Mouse (Mus musculus): ENCODE results near the gene Ccndbp1. TPM values are rescaled to one million over a fixed set of nuclear protein-coding genes. Genes with fewer than 3 reads are reported as not detected.

Gene Ccndbp1
- polyA plus RNA-seq, 1 experiment = 21.1 TPM

DNA sequence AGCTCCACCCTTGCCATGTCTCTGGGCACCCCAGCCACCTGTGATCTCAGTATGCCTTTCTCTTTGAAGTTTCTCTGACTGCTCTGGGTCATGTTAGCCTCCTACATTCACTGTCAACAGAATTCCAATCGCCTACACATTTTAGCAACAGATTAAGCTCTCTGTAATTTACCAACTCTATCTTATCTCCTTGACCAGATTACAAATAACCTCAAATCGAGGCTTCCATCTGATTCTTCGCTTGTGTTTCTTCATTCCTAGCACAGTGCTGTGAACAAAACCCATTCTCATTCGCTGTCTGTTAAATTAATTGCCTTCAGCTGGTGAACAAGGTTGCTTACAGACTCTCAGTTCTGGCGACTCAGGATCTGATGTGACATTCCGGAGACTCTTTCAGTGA is 49.8 kb downstream of the Ccndbp1 start:
- no peaks in the 10 kb centered on the region for H3K79me2 ChIP-seq (ENCODE audit: control insufficient read depth, insufficient read depth)
- H3K79me3 ChIP-seq (ENCODE audit: low read depth) = no peaks in the 10 kb centered on the region
- peaks cover 4% of the 10 kb centered on the region for H3K27me3 ChIP-seq (ENCODE audit: control insufficient read depth, insufficient read depth, insufficient read length)
- H3ac ChIP-seq (ENCODE audit: control insufficient read depth, insufficient read length, low read depth) = no peak overlapping the region
- no peak overlapping the region for H3K4me3 ChIP-seq (ENCODE audit: insufficient read depth, poor library complexity, severe bottlenecking)
- TF ChIP-seq FOSL1 (IDR thresholded peaks at IDR 0.05; ENCODE audit: insufficient read depth, low read length, poor library complexity, severe bottlenecking) = no peak
- TF ChIP-seq MAX (IDR thresholded peaks at IDR 0.05) = no peak
- TF ChIP-seq CEBPB (IDR thresholded peaks at IDR 0.05; ENCODE audit: low read depth) = no peak
- TF ChIP-seq USF1 (IDR thresholded peaks at IDR 0.05; ENCODE audit: low read depth) = no peak
- TF ChIP-seq MYOD1 (IDR thresholded peaks at IDR 0.05; ENCODE audit: control insufficient read depth, insufficient read length, low read depth) = no peak
- TF ChIP-seq CTCF (IDR thresholded peaks at IDR 0.05; ENCODE audit: control insufficient read depth, insufficient read depth, insufficient read length) = no peak
- no peak for TF ChIP-seq MYOG (IDR thresholded peaks at IDR 0.05; ENCODE audit: control insufficient read depth, extremely low read depth, insufficient read length)
- no peaks in the 10 kb centered on the region for H3K36me3 ChIP-seq (ENCODE audit: control insufficient read depth, insufficient read depth)

DNA sequence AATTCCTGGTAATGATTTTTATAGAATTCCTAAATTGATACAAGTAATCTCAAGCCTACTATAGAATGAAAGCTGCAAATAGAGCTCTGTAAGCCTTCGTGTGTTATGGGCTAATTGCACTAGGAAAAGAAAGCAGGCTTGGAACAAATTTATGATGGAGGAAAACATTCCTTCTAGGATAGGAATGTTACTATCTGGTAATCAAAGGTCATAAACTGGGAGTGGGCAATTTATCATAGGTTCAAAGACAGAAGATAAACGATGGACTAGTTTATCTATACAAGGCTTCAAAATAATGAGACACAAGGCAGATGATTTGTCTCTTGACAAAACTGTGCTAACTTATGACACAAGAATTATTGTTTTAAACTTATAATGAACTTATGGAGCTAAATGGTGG is 53.1 kb downstream of the Ccndbp1 start:
- H3K79me2 ChIP-seq (ENCODE audit: control insufficient read depth, insufficient read depth) = no peaks in the 10 kb centered on the region
- no peaks in the 10 kb centered on the region for H3K79me3 ChIP-seq (ENCODE audit: low read depth)
- H3K27me3 ChIP-seq (ENCODE audit: control insufficient read depth, insufficient read depth, insufficient read length) = peaks cover 4% of the 10 kb centered on the region
- H3K36me3 ChIP-seq (ENCODE audit: control insufficient read depth, insufficient read depth) = no peaks in the 10 kb centered on the region
- no peak overlapping the region for H3ac ChIP-seq (ENCODE audit: control insufficient read depth, insufficient read length, low read depth)
- no peak for TF ChIP-seq MYOG (IDR thresholded peaks at IDR 0.05; ENCODE audit: control insufficient read depth, extremely low read depth, insufficient read length)
- no peak for TF ChIP-seq MAX (IDR thresholded peaks at IDR 0.05)
- TF ChIP-seq MYOD1 (IDR thresholded peaks at IDR 0.05; ENCODE audit: control insufficient read depth, insufficient read length, low read depth) = no peak
- no peak for TF ChIP-seq CEBPB (IDR thresholded peaks at IDR 0.05; ENCODE audit: low read depth)
- no peak for TF ChIP-seq FOSL1 (IDR thresholded peaks at IDR 0.05; ENCODE audit: insufficient read depth, low read length, poor library complexity, severe bottlenecking)
- no peak for TF ChIP-seq CTCF (IDR thresholded peaks at IDR 0.05; ENCODE audit: control insufficient read depth, insufficient read depth, insufficient read length)
- no peak for TF ChIP-seq USF1 (IDR thresholded peaks at IDR 0.05; ENCODE audit: low read depth)
- H3K4me3 ChIP-seq (ENCODE audit: insufficient read depth, poor library complexity, severe bottlenecking) = no peak overlapping the region

Small RNA genes within 50 kb of the gene (microRNA-seq; reads per million reads assigned to microRNA genes)
- gene Gm44325 (ENCODE audit: borderline microRNAs expressed) = 0.24 reads per million

Other genes with a start within 250 kb of the Ccndbp1 start
- gene Cdan1, start 158.3 kb upstream of the Ccndbp1 start, polyA plus RNA-seq (2012; fragmentation: generic; extraction: Trizol) = 6.5 TPM
- 2.0 TPM for gene Ttbk2, start 157.8 kb upstream of the Ccndbp1 start, polyA plus RNA-seq (2012; fragmentation: generic; extraction: Trizol)
- gene Ubr1, start 37.7 kb upstream of the Ccndbp1 start, polyA plus RNA-seq (2012; fragmentation: generic; extraction: Trizol) = 5.6 TPM
- 4.9 TPM for gene Tmem62, start 31.4 kb upstream of the Ccndbp1 start, polyA plus RNA-seq (2012; fragmentation: generic; extraction: Trizol)
- not detected for gene Epb42, start 28.7 kb downstream of the Ccndbp1 start, polyA plus RNA-seq (2012; fragmentation: generic; extraction: Trizol)
- gene Tgm5, start 77.4 kb downstream of the Ccndbp1 start, polyA plus RNA-seq (2012; fragmentation: generic; extraction: Trizol) = 0.13 TPM
- gene Tgm7, start 101.4 kb downstream of the Ccndbp1 start, polyA plus RNA-seq (2012; fragmentation: generic; extraction: Trizol) = not detected
- 1.6 TPM for gene Adal, start 132.0 kb downstream of the Ccndbp1 start, polyA plus RNA-seq (2012; fragmentation: generic; extraction: Trizol)
- gene Lcmt2, start 132.2 kb downstream of the Ccndbp1 start, polyA plus RNA-seq (2012; fragmentation: generic; extraction: Trizol) = 3.6 TPM
- gene Tubgcp4, start 162.3 kb downstream of the Ccndbp1 start, polyA plus RNA-seq (2012; fragmentation: generic; extraction: Trizol) = 16.7 TPM
- gene Zscan29, start 162.7 kb downstream of the Ccndbp1 start, polyA plus RNA-seq (2012; fragmentation: generic; extraction: Trizol) = 3.1 TPM